Mouse (Mus musculus): Measurements from ENCODE around the gene Dnajc13. TPM values are rescaled to one million over a fixed set of nuclear protein-coding genes. Genes with fewer than 3 reads are reported as not detected.

Gene Dnajc13
- polyA plus RNA-seq, 1 experiment = 19.4 TPM

GRCm38 (mm10) chr9:104193327-104193726 lies 69.4 kb downstream of the Dnajc13 start:
- no peak for DNase-seq
- Histone ChIP-seq H3K4me3 (replicated peaks; ENCODE audit: extremely low read depth, low read depth, low read length) (no peak overlapping the region), H3K4me1 (ENCODE audit: control insufficient read depth, insufficient read depth, low read length) (no peaks in the 10 kb centered on the region)
- WGBS = 53% methylated on average over 1 of the region's 1 CpGs
- TF ChIP-seq POLR2A (IDR thresholded peaks at IDR 0.05; ENCODE audit: borderline replicate concordance, extremely low read depth, low read depth, low read length) (no peak), CTCF (IDR thresholded peaks at IDR 0.05; ENCODE audit: insufficient read depth, low read length) (no peak)

GRCm38 (mm10) chr9:104192513-104192912 lies 70.2 kb downstream of the Dnajc13 start:
- WGBS = 81% methylated on average over 6 of the region's 6 CpGs
- DNase-seq = no peak
- TF ChIP-seq POLR2A (IDR thresholded peaks at IDR 0.05; ENCODE audit: borderline replicate concordance, extremely low read depth, low read depth, low read length) (no peak), CTCF (IDR thresholded peaks at IDR 0.05; ENCODE audit: insufficient read depth, low read length) (no peak)
- no peak overlapping the region for H3K4me3 ChIP-seq (replicated peaks; ENCODE audit: extremely low read depth, low read depth, low read length)
- no peaks in the 10 kb centered on the region for H3K4me1 ChIP-seq (ENCODE audit: control insufficient read depth, insufficient read depth, low read length)

GRCm38 (mm10) chr9:104189657-104190056 lies 73.1 kb downstream of the Dnajc13 start:
- TF ChIP-seq POLR2A (IDR thresholded peaks at IDR 0.05; ENCODE audit: borderline replicate concordance, extremely low read depth, low read depth, low read length) (no peak), CTCF (IDR thresholded peaks at IDR 0.05; ENCODE audit: insufficient read depth, low read length) (no peak)
- Histone ChIP-seq H3K4me1 (ENCODE audit: control insufficient read depth, insufficient read depth, low read length) (no peaks in the 10 kb centered on the region), H3K4me3 (replicated peaks; ENCODE audit: extremely low read depth, low read depth, low read length) (no peak overlapping the region)
- DNase-seq = no peak
- WGBS = 97% methylated on average over 5 of the region's 5 CpGs

- no peak for DNase-seq
- H3K4me3 ChIP-seq (replicated peaks; ENCODE audit: extremely low read depth, low read depth, low read length) = no peak overlapping the region
- WGBS = 93% methylated on average over 1 of the region's 1 CpGs
- TF ChIP-seq POLR2A (IDR thresholded peaks at IDR 0.05; ENCODE audit: borderline replicate concordance, extremely low read depth, low read depth, low read length) = no peak
- no peak for TF ChIP-seq CTCF (IDR thresholded peaks at IDR 0.05; ENCODE audit: insufficient read depth, low read length)
- H3K4me1 ChIP-seq (ENCODE audit: control insufficient read depth, insufficient read depth, low read length) = no peaks in the 10 kb centered on the region
Measured at GRCm38 (mm10) chr9:104188704-104189103, 74.0 kb downstream of the Dnajc13 start.

GRCm38 (mm10) chr9:104187028-104187427 lies 75.7 kb downstream of the Dnajc13 start:
- WGBS = 93% methylated on average over 5 of the region's 5 CpGs
- Histone ChIP-seq H3K4me3 (replicated peaks; ENCODE audit: extremely low read depth, low read depth, low read length) (no peak overlapping the region), H3K4me1 (ENCODE audit: control insufficient read depth, insufficient read depth, low read length) (no peaks in the 10 kb centered on the region)
- no peak for TF ChIP-seq POLR2A (IDR thresholded peaks at IDR 0.05; ENCODE audit: borderline replicate concordance, extremely low read depth, low read depth, low read length)
- TF ChIP-seq CTCF (IDR thresholded peaks at IDR 0.05; ENCODE audit: insufficient read depth, low read length) = no peak
- DNase-seq = no peak

GRCm38 (mm10) chr9:104183181-104183580 lies 79.5 kb downstream of the Dnajc13 start:
- Histone ChIP-seq H3K4me1 (ENCODE audit: control insufficient read depth, insufficient read depth, low read length) (no peaks in the 10 kb centered on the region), H3K4me3 (replicated peaks; ENCODE audit: extremely low read depth, low read depth, low read length) (no peak overlapping the region)
- DNase-seq = no peak
- TF ChIP-seq POLR2A (IDR thresholded peaks at IDR 0.05; ENCODE audit: borderline replicate concordance, extremely low read depth, low read depth, low read length) (no peak), CTCF (IDR thresholded peaks at IDR 0.05; ENCODE audit: insufficient read depth, low read length) (no peak)
- WGBS = 92% methylated on average over 5 of the region's 5 CpGs

- TF ChIP-seq CTCF (IDR thresholded peaks at IDR 0.05; ENCODE audit: insufficient read depth, low read length) = no peak
- WGBS = 93% methylated on average over 5 of the region's 5 CpGs
- Histone ChIP-seq H3K4me1 (ENCODE audit: control insufficient read depth, insufficient read depth, low read length) (no peaks in the 10 kb centered on the region), H3K4me3 (replicated peaks; ENCODE audit: extremely low read depth, low read depth, low read length) (no peak overlapping the region)
- no peak for DNase-seq
Measured at GRCm38 (mm10) chr9:104182328-104182727, 80.4 kb downstream of the Dnajc13 start.

- Histone ChIP-seq H3K4me3 (replicated peaks; ENCODE audit: extremely low read depth, low read depth, low read length) (no peak overlapping the region), H3K4me1 (ENCODE audit: control insufficient read depth, insufficient read depth, low read length) (no peaks in the 10 kb centered on the region)
- DNase-seq = no peak
- WGBS = 88% methylated on average over 4 of the region's 4 CpGs
- TF ChIP-seq POLR2A (IDR thresholded peaks at IDR 0.05; ENCODE audit: borderline replicate concordance, extremely low read depth, low read depth, low read length) (no peak), CTCF (IDR thresholded peaks at IDR 0.05; ENCODE audit: insufficient read depth, low read length) (no peak)
Measured at GRCm38 (mm10) chr9:104181626-104182025, 81.1 kb downstream of the Dnajc13 start.

- H3K4me1 ChIP-seq (ENCODE audit: control insufficient read depth, insufficient read depth, low read length) = no peaks in the 10 kb centered on the region
- no peak for TF ChIP-seq POLR2A (IDR thresholded peaks at IDR 0.05; ENCODE audit: borderline replicate concordance, extremely low read depth, low read depth, low read length)
- no peak for TF ChIP-seq CTCF (IDR thresholded peaks at IDR 0.05; ENCODE audit: insufficient read depth, low read length)
- WGBS = 94% methylated on average over 6 of the region's 6 CpGs
Measured at GRCm38 (mm10) chr9:104180046-104180445, 82.7 kb downstream of the Dnajc13 start.

GRCm38 (mm10) chr9:104172342-104172741 lies 90.4 kb downstream of the Dnajc13 start:
- DNase-seq = no peak
- H3K4me3 ChIP-seq (replicated peaks; ENCODE audit: extremely low read depth, low read depth, low read length) = no peak overlapping the region
- no peaks in the 10 kb centered on the region for H3K4me1 ChIP-seq (ENCODE audit: control insufficient read depth, insufficient read depth, low read length)
- no peak for TF ChIP-seq CTCF (IDR thresholded peaks at IDR 0.05; ENCODE audit: insufficient read depth, low read length)
- TF ChIP-seq POLR2A (IDR thresholded peaks at IDR 0.05; ENCODE audit: borderline replicate concordance, extremely low read depth, low read depth, low read length) = no peak
- WGBS = 80% methylated on average over 6 of the region's 6 CpGs

More at GRCm38 (mm10) chr9:104180046-104180445, 82.7 kb downstream of the Dnajc13 start:
- DNase-seq = no peak
- H3K4me3 ChIP-seq (replicated peaks; ENCODE audit: extremely low read depth, low read depth, low read length) = no peak overlapping the region
